Mouse (Mus musculus) midbrain, embryonic 14.5 days (tissue): ENCODE results near the gene Smim12. TPM values are rescaled to one million over a fixed set of nuclear protein-coding genes. Genes with fewer than 3 reads are reported as not detected.
A peak's percentile ranks its signal among the peaks of the same experiment; 100 is the strongest.

ENCODE experiments used
- ATAC-seq: fragments of 200-750 bp; cut with Nextera tagmentation; 2 replicates; pipeline ENCODE4 v1.8.0; 2017; ENCODE audit warnings: moderate number of reproducible peaks, moderate library complexity; ENCODE audit not compliant: low FRiP score, low TSS enrichment
- DNase-seq: peaks from one replicate; pipeline ENCODE4 v3.0.0-alpha.2; 2015
- H3K27ac ChIP-seq: fragments of 300-500 bp; sonication (generic); replicated peaks from 2 replicates; pipeline ENCODE4 v1.5.1; 2014; ENCODE audit warnings: mild to moderate bottlenecking, low read depth, low read length, moderate library complexity
- H3K27me3 ChIP-seq: fragments of 300-500 bp; sonication (generic); 2 replicates; pipeline ENCODE4 v1.6.1; 2014; ENCODE audit warnings: low read length, control low read depth, mixed read lengths; ENCODE audit not compliant: control insufficient read depth, insufficient read depth
- H3K36me3 ChIP-seq: fragments of 300-500 bp; sonication (generic); 2 replicates; pipeline ENCODE4 v1.6.1; 2014; ENCODE audit warnings: low read length, control low read depth; ENCODE audit not compliant: control insufficient read depth, insufficient read depth
- H3K4me1 ChIP-seq: fragments of 300-500 bp; sonication (generic); 2 replicates; pipeline ENCODE4 v1.6.1; 2014; ENCODE audit warnings: mild to moderate bottlenecking, antibody characterized with exemption, low read length, control low read depth; ENCODE audit not compliant: control insufficient read depth, insufficient read depth
- H3K4me2 ChIP-seq: fragments of 300-500 bp; sonication (generic); 2 replicates; pipeline ENCODE4 v1.6.1; 2014; ENCODE audit warnings: mild to moderate bottlenecking, low read length, moderate library complexity
- H3K4me3 ChIP-seq: fragments of 300-500 bp; sonication (generic); replicated peaks from 2 replicates; pipeline ENCODE4 v1.5.1; 2014; ENCODE audit warnings: low read depth, low read length
- H3K9ac ChIP-seq: fragments of 300-500 bp; sonication (generic); replicated peaks from 2 replicates; pipeline ENCODE4 v1.6.1; 2014; ENCODE audit warnings: mild to moderate bottlenecking, low read length, moderate library complexity
- H3K9me3 ChIP-seq: fragments of 300-500 bp; sonication (generic); 2 replicates; pipeline ENCODE4 v1.6.1; 2016; ENCODE audit warnings: low read length, control low read depth, mixed read lengths; ENCODE audit not compliant: control insufficient read depth
- WGBS: fragments of 180-500 bp; shearing (Covaris S2); extraction: QIAGEN DNeasy Blood & Tissue Kit; methylation state at CpG from one replicate; pipeline ENCODE4 v1.1.7; 2014; 5-methylcytosine and 5-hydroxymethylcytosine counted together
- polyA plus RNA-seq: library from polyadenylated mRNA; unstranded; fragments of >200 nt; fragmentation: Nextera tagmentation; extraction: Ambion mirVana; gene quantifications from 2 replicates; pipeline ENCODE4 v1.2.1, GENCODE M21; 2014

The Smim12 gene
- polyA plus RNA-seq, result 43.0 and 52.2 TPM in 2 replicates

GRCm38 (mm10) chr4:127243552-127243951 lies at the start of gene Smim12:
TSS of gene Smim12 (plus strand) at chr4:127243784.
- Histone ChIP-seq H3K4me2 (peak within 1 kb of the TSS; percentile 97), H3K9ac (peak within 1 kb of the TSS; percentile 92), H3K4me1 (peaks cover 10% of the 10 kb centered on the region), H3K9me3 (no peaks in the 10 kb centered on the region), H3K27me3 (no peaks in the 10 kb centered on the region), H3K36me3 (peaks cover 18% of the 10 kb centered on the region), H3K27ac (peak within 1 kb of the TSS; percentile 55; the same call in 1 of the 2 replicates), H3K4me3 (peak within 1 kb of the TSS; percentile 93)
- under 1% methylated on average over 29 of the region's 29 CpGs for WGBS
- peak; percentile 100 for DNase-seq
- ATAC-seq, result peak; percentile 92

GRCm38 (mm10) chr4:127194477-127195269 lies 48.9 kb upstream of the Smim12 start:
- no peak overlapping the region for H3K4me3 ChIP-seq
- WGBS, result 68% methylated on average over 25 of the region's 25 CpGs
- no peaks in the 10 kb centered on the region for H3K9me3 ChIP-seq
- no peaks in the 10 kb centered on the region for H3K27me3 ChIP-seq
- H3K36me3 ChIP-seq, result peaks cover 9% of the 10 kb centered on the region
- no peak overlapping the region for H3K27ac ChIP-seq
- ATAC-seq, result no peak
- H3K9ac ChIP-seq, result no peak overlapping the region
- DNase-seq, result no peak
- H3K4me2 ChIP-seq, result no peak overlapping the region
- H3K4me1 ChIP-seq, result peaks cover 9% of the 10 kb centered on the region; the same call in 1 of the 2 replicates

GRCm38 (mm10) chr4:127198609-127199008 lies 45.0 kb upstream of the Smim12 start:
- no peaks in the 10 kb centered on the region for H3K9me3 ChIP-seq
- WGBS, result 31% methylated on average over 6 of the region's 6 CpGs
- peaks cover 9% of the 10 kb centered on the region; the same call in 1 of the 2 replicates for H3K4me1 ChIP-seq
- H3K4me2 ChIP-seq, result no peak overlapping the region
- no peak for DNase-seq
- H3K27ac ChIP-seq, result no peak overlapping the region
- H3K27me3 ChIP-seq, result no peaks in the 10 kb centered on the region
- H3K9ac ChIP-seq, result no peak overlapping the region
- H3K36me3 ChIP-seq, result peaks cover 12% of the 10 kb centered on the region
- H3K4me3 ChIP-seq, result no peak overlapping the region
- ATAC-seq, result no peak

GRCm38 (mm10) chr4:127199406-127199805 lies 44.2 kb upstream of the Smim12 start:
- DNase-seq (no peak), ATAC-seq (no peak)
- Histone ChIP-seq H3K4me3 (no peak overlapping the region), H3K4me1 (peaks cover 5% of the 10 kb centered on the region; the same call in 1 of the 2 replicates), H3K4me2 (no peak overlapping the region), H3K9me3 (no peaks in the 10 kb centered on the region), H3K36me3 (peaks cover 12% of the 10 kb centered on the region), H3K9ac (no peak overlapping the region), H3K27ac (no peak overlapping the region), H3K27me3 (no peaks in the 10 kb centered on the region)
- 55% methylated on average over 12 of the region's 12 CpGs for WGBS

- no peak for DNase-seq
- Histone ChIP-seq H3K36me3 (peaks cover 7% of the 10 kb centered on the region), H3K9me3 (no peaks in the 10 kb centered on the region), H3K4me1 (0 out of 2 replicates have a peak, but pooled peaks cover 3% of the 10 kb centered on the region), H3K27ac (no peak overlapping the region), H3K4me2 (no peak overlapping the region), H3K27me3 (no peaks in the 10 kb centered on the region), H3K4me3 (no peak overlapping the region), H3K9ac (no peak overlapping the region)
- ATAC-seq, result no peak
- 92% methylated on average over 12 of the region's 12 CpGs for WGBS
Measured at GRCm38 (mm10) chr4:127200164-127200722, 43.3 kb upstream of the Smim12 start.

- WGBS, result 77% methylated on average over 13 of the region's 13 CpGs
Measured at GRCm38 (mm10) chr4:127200769-127201617, 42.6 kb upstream of the Smim12 start.

GRCm38 (mm10) chr4:127203081-127203480 lies 40.5 kb upstream of the Smim12 start:
- no peak overlapping the region for H3K27ac ChIP-seq
- H3K4me2 ChIP-seq, result no peak overlapping the region
- no peak for ATAC-seq
- H3K36me3 ChIP-seq, result 0 out of 2 replicates have a peak, but pooled peaks cover 2% of the 10 kb centered on the region
- no peak overlapping the region for H3K4me3 ChIP-seq
- H3K27me3 ChIP-seq, result no peaks in the 10 kb centered on the region
- no peaks in the 10 kb centered on the region for H3K4me1 ChIP-seq
- H3K9ac ChIP-seq, result no peak overlapping the region
- no peak for DNase-seq
- H3K9me3 ChIP-seq, result no peaks in the 10 kb centered on the region
- WGBS, result 78% methylated on average over 1 of the region's 1 CpGs

More at GRCm38 (mm10) chr4:127200769-127201617, 42.6 kb upstream of the Smim12 start:
- no peak overlapping the region for H3K4me2 ChIP-seq
- H3K9me3 ChIP-seq, result no peaks in the 10 kb centered on the region
- H3K27ac ChIP-seq, result no peak overlapping the region
- ATAC-seq (no peak), DNase-seq (no peak)
- H3K36me3 ChIP-seq, result 0 out of 2 replicates have a peak, but pooled peaks cover 2% of the 10 kb centered on the region
- no peak overlapping the region for H3K4me3 ChIP-seq
- H3K27me3 ChIP-seq, result no peaks in the 10 kb centered on the region
- H3K9ac ChIP-seq, result no peak overlapping the region
- H3K4me1 ChIP-seq, result 0 out of 2 replicates have a peak, but pooled peaks cover 3% of the 10 kb centered on the region

- Histone ChIP-seq H3K4me3 (no peak overlapping the region), H3K27me3 (no peaks in the 10 kb centered on the region), H3K4me2 (no peak overlapping the region), H3K9me3 (no peaks in the 10 kb centered on the region), H3K4me1 (peaks cover 7% of the 10 kb centered on the region; the same call in 1 of the 2 replicates), H3K27ac (peak overlapping the region; percentile 70), H3K9ac (no peak overlapping the region), H3K36me3 (no peaks in the 10 kb centered on the region)
- ATAC-seq, result no peak
- DNase-seq, result peak; percentile 77
- 46% methylated on average over 9 of the region's 9 CpGs for WGBS
Measured at GRCm38 (mm10) chr4:127211318-127211717, 32.3 kb upstream of the Smim12 start.
